Mouse (Mus musculus) bone marrow macrophage, adult 2 months (primary cell): Measurements from ENCODE around the gene St14.

ENCODE experiments used
- CTCF ChIP-seq: IDR thresholded peaks from 2 replicates; pipeline ENCODE4 v1.5.1; 2012; ENCODE audit warnings: low read depth, mild to moderate bottlenecking, low read length, moderate library complexity
- POLR2A ChIP-seq: IDR thresholded peaks from 2 replicates; pipeline ENCODE4 v1.6.1; 2012; ENCODE audit warnings: mild to moderate bottlenecking, low read depth, low read length, borderline replicate concordance

- no peak for TF ChIP-seq POLR2A
- no peak for TF ChIP-seq CTCF
These were observed 56.8 kb downstream of the St14 start for GRCm38 (mm10) chr9:31074836-31075235.
